Mouse (Mus musculus): ENCODE results near the gene Dnajb13. TPM values are rescaled to one million over a fixed set of nuclear protein-coding genes. Genes with fewer than 3 reads are reported as not detected.

Dnajb13 gene
- polyA plus RNA-seq, 1 experiment from 2014 or later, result 0.50 TPM

DNA sequence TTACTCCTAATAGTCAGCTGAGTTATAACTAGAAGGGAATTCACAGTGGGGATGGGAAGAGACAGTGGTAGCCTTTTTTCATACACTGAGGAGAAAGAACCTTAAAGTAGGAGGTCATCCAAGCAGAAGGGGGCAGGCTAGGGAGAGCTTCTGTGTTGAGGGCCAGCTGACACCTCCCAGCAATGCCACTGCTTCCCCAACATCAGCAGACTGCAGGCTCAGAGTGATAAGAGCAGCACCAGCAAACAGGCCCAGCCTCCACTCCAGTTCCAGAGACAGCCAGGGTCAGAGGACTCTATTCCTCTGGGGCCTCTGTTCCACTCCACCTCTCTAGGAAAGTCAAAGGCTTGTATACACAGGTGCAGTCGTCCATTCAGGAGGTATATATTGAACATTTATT is 56.6 kb downstream of the Dnajb13 start:
- no peak overlapping the region for H3K27ac ChIP-seq (ENCODE audit: low read length)
- ATAC-seq, result peak; percentile 52; the same call in 1 of the 2 replicates
- no peak overlapping the region for H3K9ac ChIP-seq (ENCODE audit: low read depth, low read length)
- WGBS, result 70% methylated on average over 1 of the region's 1 CpGs
- peaks cover 4% of the 10 kb centered on the region; the same call in 1 of the 2 replicates for H3K36me3 ChIP-seq (ENCODE audit: control insufficient read depth, insufficient read depth, low read length)
- H3K4me3 ChIP-seq (ENCODE audit: low read length), result no peak overlapping the region
- H3K9me3 ChIP-seq (ENCODE audit: control insufficient read depth, low read length), result no peaks in the 10 kb centered on the region
- no peaks in the 10 kb centered on the region for H3K27me3 ChIP-seq (replicated peaks; ENCODE audit: control insufficient read depth, insufficient read depth, low read length)
- no peaks in the 10 kb centered on the region for H3K4me1 ChIP-seq (ENCODE audit: control insufficient read depth, insufficient read depth, low read length)
- H3K4me2 ChIP-seq (ENCODE audit: low read depth, low read length), result no peak overlapping the region

Other genes starting within 250 kb of the Dnajb13 start
- gene P4ha3, start 229.4 kb downstream of the Dnajb13 start, polyA plus RNA-seq (2015; fragmentation: Nextera tagmentation; extraction: Ambion mirVana), result 3.6 and 3.7 TPM in 2 replicates
- 11.6 and 12.1 TPM in 2 replicates for gene C2cd3, start 142.7 kb downstream of the Dnajb13 start, polyA plus RNA-seq (2015; fragmentation: Nextera tagmentation; extraction: Ambion mirVana)
- 47.0 and 52.4 TPM in 2 replicates for gene Ppme1, start 142.7 kb downstream of the Dnajb13 start, polyA plus RNA-seq (2015; fragmentation: Nextera tagmentation; extraction: Ambion mirVana)
- not detected in 2 replicates for gene Ucp3, start 42.0 kb downstream of the Dnajb13 start, polyA plus RNA-seq (2015; fragmentation: Nextera tagmentation; extraction: Ambion mirVana)
- gene Ucp2, start 21.6 kb downstream of the Dnajb13 start, polyA plus RNA-seq (2015; fragmentation: Nextera tagmentation; extraction: Ambion mirVana), result 368 and 382 TPM in 2 replicates
- 59.2 and 59.3 TPM in 2 replicates for gene Coa4, start 22.1 kb upstream of the Dnajb13 start, polyA plus RNA-seq (2015; fragmentation: Nextera tagmentation; extraction: Ambion mirVana)
- 85.7 and 89.7 TPM in 2 replicates for gene Rab6a, start 92.5 kb upstream of the Dnajb13 start, polyA plus RNA-seq (2015; fragmentation: Nextera tagmentation; extraction: Ambion mirVana)
- gene Mrpl48, start 93.3 kb upstream of the Dnajb13 start, polyA plus RNA-seq (2015; fragmentation: Nextera tagmentation; extraction: Ambion mirVana), result 85.9 and 89.2 TPM in 2 replicates
- gene Plekhb1, start 147.5 kb upstream of the Dnajb13 start, polyA plus RNA-seq (2015; fragmentation: Nextera tagmentation; extraction: Ambion mirVana), result 15.1 and 15.8 TPM in 2 replicates
- 21.2 and 24.9 TPM in 2 replicates for gene Fam168a, start 191.7 kb upstream of the Dnajb13 start, polyA plus RNA-seq (2015; fragmentation: Nextera tagmentation; extraction: Ambion mirVana)